Mouse (Mus musculus) hindbrain, embryonic 11.5 days (tissue): Measurements from ENCODE around the gene Col4a1. TPM values are rescaled to one million over a fixed set of nuclear protein-coding genes. Genes with fewer than 3 reads are reported as not detected.

Source experiments
- ATAC-seq: fragments of 200-750 bp; cut with Nextera tagmentation; 2 replicates; pipeline ENCODE4 v1.8.0; 2017; ENCODE audit warnings: mild to moderate bottlenecking, moderate TSS enrichment, moderate library complexity; ENCODE audit not compliant: low FRiP score
- DNase-seq: peaks from one replicate; pipeline ENCODE4 v3.0.0-alpha.2; 2015; ENCODE audit warnings: low spot score
- H3K27ac ChIP-seq: fragments of 300-500 bp; sonication (generic); 2 replicates; pipeline ENCODE4 v1.5.1; 2014; ENCODE audit warnings: mild to moderate bottlenecking, low read depth, low read length
- H3K27me3 ChIP-seq: fragments of 300-500 bp; sonication (generic); 2 replicates; pipeline ENCODE4 v1.6.1; 2014; ENCODE audit warnings: mild to moderate bottlenecking, low read length, moderate library complexity, mixed read lengths; ENCODE audit not compliant: control insufficient read depth, insufficient read depth
- H3K36me3 ChIP-seq: fragments of 300-500 bp; sonication (generic); 2 replicates; pipeline ENCODE4 v1.6.1; 2014; ENCODE audit warnings: mild to moderate bottlenecking, low read length, moderate library complexity, mixed read lengths; ENCODE audit not compliant: control insufficient read depth, insufficient read depth
- H3K4me1 ChIP-seq: fragments of 300-500 bp; sonication (generic); replicated peaks from 2 replicates; pipeline ENCODE4 v1.6.1; 2014; ENCODE audit warnings: low read length, mixed read lengths; ENCODE audit not compliant: control insufficient read depth, insufficient read depth
- H3K4me2 ChIP-seq: fragments of 300-500 bp; sonication (generic); replicated peaks from 2 replicates; pipeline ENCODE4 v1.6.1; 2014; ENCODE audit warnings: mild to moderate bottlenecking, low read depth, low read length
- H3K4me3 ChIP-seq: fragments of 300-500 bp; sonication (generic); 2 replicates; pipeline ENCODE4 v1.5.1; 2014; ENCODE audit warnings: low read depth, low read length
- H3K9ac ChIP-seq: fragments of 300-500 bp; sonication (generic); 2 replicates; pipeline ENCODE4 v1.6.1; 2014; ENCODE audit warnings: low read depth, low read length
- H3K9me3 ChIP-seq: fragments of 300-500 bp; sonication (generic); 2 replicates; pipeline ENCODE4 v1.6.1; 2016; ENCODE audit warnings: low read length; ENCODE audit not compliant: control insufficient read depth
- WGBS: fragments of 180-500 bp; shearing (Covaris S2); extraction: QIAGEN DNeasy Blood & Tissue Kit; methylation state at CpG from one replicate; pipeline ENCODE4 v1.1.7; 2014; 5-methylcytosine and 5-hydroxymethylcytosine counted together
- polyA plus RNA-seq: library from polyadenylated mRNA; unstranded; fragments of >200 nt; fragmentation: Nextera tagmentation; extraction: Ambion mirVana; gene quantifications from 2 replicates; pipeline ENCODE4 v1.2.1, GENCODE M21; 2014

The Col4a1 gene
- polyA plus RNA-seq, 1 experiment from 2014 or later = 91.8 TPM

- DNase-seq = no peak
- Histone ChIP-seq H3K9ac (no peak overlapping the region), H3K4me1 (no peaks in the 10 kb centered on the region)
These were observed 13.9 kb downstream of the Col4a1 start for GRCm38 (mm10) chr8:11298531-11299316.

GRCm38 (mm10) chr8:11297141-11297838, 15.3 kb downstream of the Col4a1 start:
- ATAC-seq (no peak), DNase-seq (no peak)
- Histone ChIP-seq H3K36me3 (no peaks in the 10 kb centered on the region), H3K4me3 (no peak overlapping the region), H3K27ac (no peak overlapping the region), H3K9ac (no peak overlapping the region), H3K27me3 (no peaks in the 10 kb centered on the region), H3K4me2 (no peak overlapping the region), H3K9me3 (no peaks in the 10 kb centered on the region), H3K4me1 (no peaks in the 10 kb centered on the region; the same call in 1 of the 2 replicates)
- WGBS = 81% methylated on average over 8 of the region's 8 CpGs

More at GRCm38 (mm10) chr8:11298531-11299316, 13.9 kb downstream of the Col4a1 start:
- H3K27me3 ChIP-seq = no peaks in the 10 kb centered on the region
- no peaks in the 10 kb centered on the region for H3K9me3 ChIP-seq
- H3K4me2 ChIP-seq = no peak overlapping the region
- 65% methylated on average over 12 of the region's 12 CpGs for WGBS
- H3K36me3 ChIP-seq = no peaks in the 10 kb centered on the region
- no peak for ATAC-seq
- H3K4me3 ChIP-seq = no peak overlapping the region
- H3K27ac ChIP-seq = no peak overlapping the region

DNA sequence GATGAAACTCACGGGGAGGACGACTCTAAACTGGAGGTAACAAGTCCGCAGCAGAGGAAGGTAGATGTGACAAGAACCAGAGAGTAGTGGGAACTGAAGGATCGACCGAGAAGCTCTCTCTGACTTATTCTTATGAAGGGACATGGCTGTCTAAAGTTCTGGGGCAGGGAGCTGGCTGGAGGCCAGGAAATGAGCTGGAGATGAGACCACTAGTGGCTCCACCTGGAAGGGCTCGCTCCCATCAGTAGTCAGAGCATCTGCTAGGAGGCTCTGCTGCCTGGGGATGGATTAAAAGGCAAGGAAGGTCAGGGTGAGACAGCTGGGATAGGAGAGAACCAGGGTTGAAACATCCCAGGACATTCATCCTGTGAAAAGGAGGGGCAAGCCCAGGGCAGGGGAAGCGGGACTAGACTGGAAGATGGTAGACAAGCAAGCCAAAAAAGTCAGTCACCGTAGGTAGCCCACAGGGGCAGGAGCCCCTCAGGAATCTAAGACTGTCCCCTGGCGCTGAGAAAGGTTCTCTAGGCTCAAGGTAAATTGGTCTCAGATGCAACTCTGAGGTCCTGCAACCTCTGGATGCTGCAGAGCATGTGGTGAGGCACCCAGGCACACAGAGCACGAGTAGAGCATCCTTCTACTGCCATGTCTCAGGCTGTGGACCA, 16.2 kb downstream of the Col4a1 start:
- Histone ChIP-seq H3K27ac (no peak overlapping the region), H3K36me3 (no peaks in the 10 kb centered on the region), H3K9ac (no peak overlapping the region), H3K9me3 (no peaks in the 10 kb centered on the region), H3K4me2 (no peak overlapping the region), H3K4me1 (no peaks in the 10 kb centered on the region; the same call in 1 of the 2 replicates), H3K4me3 (no peak overlapping the region), H3K27me3 (no peaks in the 10 kb centered on the region)
- ATAC-seq (no peak), DNase-seq (no peak)
- WGBS = 89% methylated on average over 10 of the region's 10 CpGs

DNA sequence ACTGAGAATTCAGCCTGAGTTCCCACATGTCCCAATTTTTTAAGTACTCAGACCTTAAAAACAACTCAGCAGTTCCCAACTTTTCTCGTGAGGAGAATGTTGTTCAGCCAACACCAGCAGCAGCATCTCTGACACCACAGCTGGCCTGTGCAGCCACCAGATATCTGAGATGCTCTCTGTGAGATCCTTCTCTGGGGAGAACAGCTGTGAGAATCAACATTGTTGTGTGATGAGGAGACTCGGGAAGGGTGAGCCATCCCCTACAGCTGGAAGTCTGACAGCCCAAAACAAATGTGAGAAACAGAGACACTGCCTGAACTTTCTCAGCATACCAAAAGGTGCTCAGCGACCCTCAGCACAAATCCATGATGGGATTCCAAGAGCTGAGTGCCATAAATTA, 20.0 kb downstream of the Col4a1 start:
- Histone ChIP-seq H3K27me3 (no peaks in the 10 kb centered on the region), H3K27ac (no peak overlapping the region), H3K9me3 (no peaks in the 10 kb centered on the region), H3K4me2 (no peak overlapping the region), H3K4me3 (no peak overlapping the region), H3K4me1 (peaks cover 4% of the 10 kb centered on the region), H3K36me3 (no peaks in the 10 kb centered on the region), H3K9ac (no peak overlapping the region)
- ATAC-seq (no peak), DNase-seq (no peak)
- 62% methylated on average over 3 of the region's 3 CpGs for WGBS

DNA sequence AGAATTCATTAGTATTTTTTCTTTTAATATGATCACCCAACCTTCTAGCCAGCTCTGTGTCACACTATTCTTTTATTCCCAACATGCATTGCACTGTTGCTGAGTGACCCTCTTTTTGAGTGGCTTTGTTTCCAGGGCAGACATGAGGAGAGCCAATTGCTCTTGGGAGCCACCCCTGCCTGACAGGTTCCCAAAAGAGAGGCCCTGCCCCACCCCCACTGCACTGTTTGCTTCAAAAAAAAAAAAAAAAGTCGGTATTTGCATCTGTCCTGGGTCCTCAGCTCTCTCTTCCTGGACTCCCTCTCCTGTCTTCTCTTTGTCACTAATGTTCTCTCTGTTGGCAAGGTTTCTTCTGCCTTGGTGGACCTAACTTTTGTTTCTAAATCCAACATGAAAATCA, 22.1 kb downstream of the Col4a1 start:
- ATAC-seq (no peak), DNase-seq (no peak)
- no peaks in the 10 kb centered on the region for H3K27me3 ChIP-seq
- H3K4me2 ChIP-seq = no peak overlapping the region
- H3K9me3 ChIP-seq = no peaks in the 10 kb centered on the region
- no peaks in the 10 kb centered on the region for H3K36me3 ChIP-seq
- no peak overlapping the region for H3K27ac ChIP-seq
- no peak overlapping the region for H3K9ac ChIP-seq
- WGBS = 8% methylated on average over 1 of the region's 1 CpGs
- no peak overlapping the region for H3K4me3 ChIP-seq
- peaks cover 4% of the 10 kb centered on the region for H3K4me1 ChIP-seq

DNA sequence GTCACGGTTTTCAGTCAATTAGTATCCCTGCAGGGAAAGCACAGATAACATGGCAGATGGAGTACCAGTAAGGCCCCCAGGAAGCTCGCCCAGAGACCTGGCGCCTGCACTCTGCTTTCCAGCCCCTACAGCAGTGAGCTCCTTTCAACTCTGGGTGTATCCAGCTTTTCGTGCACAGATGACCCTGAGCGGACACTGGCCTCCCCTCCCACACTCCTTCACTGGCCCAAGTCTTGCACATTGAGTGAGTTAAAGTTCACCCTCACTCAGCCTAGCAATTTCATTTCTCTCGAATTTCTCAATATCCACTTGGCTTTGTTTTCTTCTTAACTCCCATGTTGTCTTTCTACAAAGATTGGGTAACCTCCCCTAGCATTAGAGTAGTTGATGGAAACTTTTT, 24.3 kb downstream of the Col4a1 start:
- Histone ChIP-seq H3K36me3 (no peaks in the 10 kb centered on the region), H3K9me3 (no peaks in the 10 kb centered on the region), H3K4me3 (no peak overlapping the region), H3K27me3 (no peaks in the 10 kb centered on the region), H3K4me1 (peaks cover 4% of the 10 kb centered on the region), H3K9ac (no peak overlapping the region), H3K4me2 (no peak overlapping the region), H3K27ac (no peak overlapping the region)
- DNase-seq (no peak), ATAC-seq (no peak)
- 62% methylated on average over 6 of the region's 6 CpGs for WGBS

- no peak for ATAC-seq
- H3K9me3 ChIP-seq = no peaks in the 10 kb centered on the region
- no peak overlapping the region for H3K4me3 ChIP-seq
- H3K9ac ChIP-seq = no peak overlapping the region
- DNase-seq = no peak
- no peak overlapping the region for H3K27ac ChIP-seq
- no peaks in the 10 kb centered on the region for H3K27me3 ChIP-seq
- peaks cover 4% of the 10 kb centered on the region; the same call in 1 of the 2 replicates for H3K4me1 ChIP-seq
- WGBS = 58% methylated on average over 3 of the region's 3 CpGs
- no peaks in the 10 kb centered on the region for H3K36me3 ChIP-seq
- H3K4me2 ChIP-seq = no peak overlapping the region
These were observed 25.5 kb downstream of the Col4a1 start for GRCm38 (mm10) chr8:11287139-11287538.

GRCm38 (mm10) chr8:11285437-11285836, 27.2 kb downstream of the Col4a1 start:
- H3K9me3 ChIP-seq = no peaks in the 10 kb centered on the region
- DNase-seq (no peak), ATAC-seq (no peak)
- H3K4me3 ChIP-seq = no peak overlapping the region
- no peaks in the 10 kb centered on the region; the same call in 1 of the 2 replicates for H3K4me1 ChIP-seq
- H3K36me3 ChIP-seq = no peaks in the 10 kb centered on the region
- H3K27me3 ChIP-seq = no peaks in the 10 kb centered on the region
- no peak overlapping the region for H3K4me2 ChIP-seq
- WGBS = 65% methylated on average over 4 of the region's 4 CpGs
- no peak overlapping the region for H3K9ac ChIP-seq
- no peak overlapping the region for H3K27ac ChIP-seq
